35 mouse cellular contexts compared by ENCODE assay signal in genomic region chr15:84086775-84087174, GRCm38 (mm10). TPM values are rescaled to one million over a fixed set of nuclear protein-coding genes. Genes with fewer than 3 reads are reported as not detected.
DNase-seq lines count a peak whose midpoint lies in the region; ATAC-seq and TF ChIP-seq lines count a peak whose summit lies in the region.
"Had no signal": no experiment of that assay in that cellular context is flagged by ENCODE, and none has a peak within 500 bp of the region (broad histone marks: within the 10 kb centered on the region; RNA-seq: fewer than 3 reads in every experiment).

No protein-coding gene starts in this region.

- no peaks in the 10 kb centered on the region for H3K9me3 ChIP-seq in forebrain, postnatal 0 days (ENCODE audit: low read length)
- H3K9me3 ChIP-seq in forebrain, embryonic 16.5 days (ENCODE audit: control insufficient read depth, low read length), result no peaks in the 10 kb centered on the region
- H3K9me3 ChIP-seq: embryonic facial prominence, embryonic 12.5 days; embryonic facial prominence, embryonic 15.5 days; heart, embryonic 10.5 days; heart, embryonic 13.5 days had no signal

- ATAC-seq in forebrain, postnatal 0 days, result peak; percentile 80; the same call in 1 of the 2 replicates
- ATAC-seq in forebrain, embryonic 16.5 days, result no peak
- ATAC-seq: forebrain, embryonic 14.5 days; hindbrain, postnatal 0 days; inflammation-experienced regulatory T-cells, adult 6 months; intestine, postnatal 0 days; Patski had no signal

- DNase-seq in forebrain, postnatal 0 days, result no peak
- peak; percentile 38 for DNase-seq in retina, postnatal 1 day
- no peak for DNase-seq in retina, embryonic 14.5 days (ENCODE audit: low spot score)
- DNase-seq in ES-CJ7 (ENCODE audit: low read depth, low spot score) (peak; percentile 91), WW6 (ENCODE audit: low read depth, low spot score) (peak; percentile 46)
- DNase-seq in layer of hippocampus, postnatal 10 days (ENCODE audit: low spot score in 2 of 2), result no peak
- DNase-seq in layer of hippocampus, adult 8-10 months (ENCODE audit: low spot score in 2 of 2), result no peak
- DNase-seq: adrenal gland, postnatal 25 days; cerebellum, adult 11-12 months; cerebellum, adult 8-10 months; gastrocnemius, postnatal 10 days; gastrocnemius, postnatal 36 days; heart, adult 2 months had no signal

- 38% methylated on average over 9 of the region's 9 CpGs for WGBS in forebrain, postnatal 0 days
- 45% methylated on average over 9 of the region's 9 CpGs for WGBS in forebrain, embryonic 16.5 days

- no peak overlapping the region for H3K4me3 ChIP-seq in forebrain, postnatal 0 days (ENCODE audit: low read depth, low read length)
- no peak overlapping the region for H3K4me3 ChIP-seq in forebrain, embryonic 16.5 days (replicated peaks; ENCODE audit: low read length)
- H3K4me3 ChIP-seq: embryonic facial prominence, embryonic 12.5 days; embryonic facial prominence, embryonic 15.5 days; heart, adult 2 months; heart, embryonic 10.5 days; heart, embryonic 13.5 days had no signal

- no peak overlapping the region for H3K9ac ChIP-seq in forebrain, postnatal 0 days
- no peak overlapping the region for H3K9ac ChIP-seq in forebrain, embryonic 16.5 days (replicated peaks; ENCODE audit: low read depth, low read length)
- H3K9ac ChIP-seq: embryonic facial prominence, embryonic 12.5 days; embryonic facial prominence, embryonic 15.5 days; heart, embryonic 13.5 days; hindbrain, embryonic 14.5 days had no signal

- no peaks in the 10 kb centered on the region for H3K4me1 ChIP-seq in forebrain, postnatal 0 days (ENCODE audit: insufficient read depth)
- H3K4me1 ChIP-seq in forebrain, embryonic 16.5 days (replicated peaks; ENCODE audit: control insufficient read depth, insufficient read depth, low read length), result no peaks in the 10 kb centered on the region
- H3K4me1 ChIP-seq: embryonic facial prominence, embryonic 12.5 days; embryonic facial prominence, embryonic 15.5 days; heart, embryonic 10.5 days; heart, embryonic 13.5 days had no signal

- H3K36me3 ChIP-seq in forebrain, postnatal 0 days (ENCODE audit: insufficient read depth), result peaks cover 47% of the 10 kb centered on the region
- peaks cover 5% of the 10 kb centered on the region for H3K36me3 ChIP-seq in forebrain, embryonic 16.5 days (ENCODE audit: control insufficient read depth, insufficient read depth)
- H3K36me3 ChIP-seq: embryonic facial prominence, embryonic 12.5 days; embryonic facial prominence, embryonic 15.5 days; G1E; heart, embryonic 10.5 days; heart, embryonic 13.5 days had no signal

- H3K4me2 ChIP-seq in forebrain, postnatal 0 days (ENCODE audit: low read depth), result no peak overlapping the region
- H3K4me2 ChIP-seq in forebrain, embryonic 16.5 days (ENCODE audit: low read length), result no peak overlapping the region
- H3K4me2 ChIP-seq: embryonic facial prominence, embryonic 12.5 days; embryonic facial prominence, embryonic 15.5 days; heart, embryonic 13.5 days; hindbrain, embryonic 14.5 days had no signal

- no peaks in the 10 kb centered on the region for H3K27me3 ChIP-seq in forebrain, postnatal 0 days (ENCODE audit: insufficient read depth, low read length)
- no peaks in the 10 kb centered on the region for H3K27me3 ChIP-seq in forebrain, embryonic 16.5 days (replicated peaks; ENCODE audit: control insufficient read depth, insufficient read depth, low read length)
- H3K27me3 ChIP-seq: embryonic facial prominence, embryonic 12.5 days; embryonic facial prominence, embryonic 15.5 days; Patski had no signal

- no peak for TF ChIP-seq CTCF in forebrain, postnatal 0 days (IDR thresholded peaks at IDR 0.05; ENCODE audit: low read depth)

- H3K27ac ChIP-seq in forebrain, postnatal 0 days (ENCODE audit: low read depth, low read length), result no peak overlapping the region
- no peak overlapping the region for H3K27ac ChIP-seq in forebrain, embryonic 16.5 days (ENCODE audit: low read length)
- H3K27ac ChIP-seq: embryonic facial prominence, embryonic 12.5 days; embryonic facial prominence, embryonic 15.5 days; heart, adult 2 months; heart, embryonic 10.5 days; heart, embryonic 13.5 days; hindbrain, embryonic 14.5 days; hindbrain, postnatal 0 days had no signal

RNA-seq across cellular contexts. Expression of gene Sult4a1, which starts 18.8 kb away (rescaled TPM):
- total RNA-seq in forebrain, postnatal 0 days (2014; rRNA removed), result 157 and 179 TPM in 2 replicates
- polyA plus RNA-seq in forebrain, postnatal 0 days (2015; fragmentation: Nextera tagmentation; extraction: Ambion mirVana), result 132 and 140 TPM in 2 replicates
- polyA plus RNA-seq in forebrain, embryonic 16.5 days (2015; fragmentation: Nextera tagmentation; extraction: Ambion mirVana), result 80.6 and 92.7 TPM in 2 replicates
- 100 to 1,000 TPM; 282 to 291 TPM for total RNA-seq in layer of hippocampus, postnatal 10 days (2021)
- total RNA-seq in layer of hippocampus, adult 8-10 months (2022), result 100 to 1,000 TPM; 302 to 347 (median 323) TPM
- total RNA-seq: common myeloid progenitor, adult 5-6 weeks; G1E; gastrocnemius, adult 18-20 months; gastrocnemius, postnatal 36 days; granulocyte monocyte progenitor cell, adult 5-6 weeks had no signal
- polyA plus RNA-seq: G1E had no signal

RNA-seq across cellular contexts. Expression of gene Efcab6, which starts 21.6 kb away (rescaled TPM):
- total RNA-seq in forebrain, postnatal 0 days (2014; rRNA removed), result 6.0 and 9.2 TPM in 2 replicates
- 3.2 and 4.4 TPM in 2 replicates for polyA plus RNA-seq in forebrain, postnatal 0 days (2015; fragmentation: Nextera tagmentation; extraction: Ambion mirVana)
- polyA plus RNA-seq in forebrain, embryonic 16.5 days (2015; fragmentation: Nextera tagmentation; extraction: Ambion mirVana), result 2.8 and 3.7 TPM in 2 replicates
- total RNA-seq in layer of hippocampus, postnatal 10 days (2021), result 1 to 10 TPM; 6.2 to 8.8 TPM
- total RNA-seq in layer of hippocampus, adult 8-10 months (2022), result 1 to 10 TPM; 5.0 to 8.6 (median 6.2) TPM
- total RNA-seq: adrenal gland, adult 18-20 months; common myeloid progenitor, adult 5-6 weeks; G1E; granulocyte monocyte progenitor cell, adult 5-6 weeks; heart, adult 2 months; heart, postnatal 14 days; heart, postnatal 4 days had no signal
- polyA plus RNA-seq: G1E; heart, embryonic 10.5 days; heart, embryonic 13.5 days; inflammation-experienced regulatory T-cells, adult 6 months; intestine, postnatal 0 days; Patski had no signal

RNA-seq across cellular contexts. Expression of gene Pnpla5, which starts 36.2 kb away (rescaled TPM):
- not detected in 2 replicates for total RNA-seq in forebrain, postnatal 0 days (2014; rRNA removed)
- polyA plus RNA-seq in forebrain, postnatal 0 days (2015; fragmentation: Nextera tagmentation; extraction: Ambion mirVana), result not detected in 2 replicates
- polyA plus RNA-seq in forebrain, embryonic 16.5 days (2015; fragmentation: Nextera tagmentation; extraction: Ambion mirVana), result not detected in 2 replicates
- total RNA-seq in layer of hippocampus, postnatal 10 days (2021), result not detected
- not detected for total RNA-seq in layer of hippocampus, adult 8-10 months (2022)
- total RNA-seq: adrenal gland, postnatal 25 days; common myeloid progenitor, adult 5-6 weeks; G1E; gastrocnemius, postnatal 10 days; gastrocnemius, postnatal 36 days; granulocyte monocyte progenitor cell, adult 5-6 weeks; heart, adult 2 months; heart, postnatal 14 days; heart, postnatal 4 days; hindbrain, postnatal 0 days had no signal
- polyA plus RNA-seq: brain, embryonic 14.5 days; embryonic facial prominence, embryonic 12.5 days; embryonic facial prominence, embryonic 15.5 days; forebrain, embryonic 11.5 days; forebrain, embryonic 14.5 days; G1E; heart, adult 2 months; heart, embryonic 10.5 days; heart, embryonic 13.5 days; heart, embryonic 16.5 days; hindbrain, embryonic 11.5 days; hindbrain, embryonic 14.5 days; hindbrain, postnatal 0 days; inflammation-experienced regulatory T-cells, adult 6 months; intestine, postnatal 0 days; Patski had no signal

Comparison
In these comparisons a context has a peak if more than half of its experiments do, and no peak if none do; other contexts are left out.
1. DNase-seq: peak in retina, postnatal 1 day (single experiment), ES-CJ7 (single experiment) and WW6 (single experiment); none in forebrain, postnatal 0 days (single experiment), retina, embryonic 14.5 days (single experiment), layer of hippocampus, postnatal 10 days (0 of 2) and layer of hippocampus, adult 8-10 months (0 of 2).